Mouse (Mus musculus) forebrain, embryonic 15.5 days (tissue): ENCODE results near the gene Hagh. TPM values are rescaled to one million over a fixed set of nuclear protein-coding genes. Genes with fewer than 3 reads are reported as not detected.

Experiments used
- ATAC-seq: fragments of 200-750 bp; cut with Nextera tagmentation; replicated peaks from 2 replicates; pipeline ENCODE4 v1.8.0; 2017; ENCODE audit warnings: mild to moderate bottlenecking, moderate TSS enrichment, moderate library complexity
- H3K27ac ChIP-seq: fragments of 300-500 bp; sonication (generic); replicated peaks from 2 replicates; pipeline ENCODE4 v1.5.1; 2015; ENCODE audit warnings: mild to moderate bottlenecking, inconsistent platforms
- H3K27me3 ChIP-seq: fragments of 300-500 bp; sonication (generic); 2 replicates; pipeline ENCODE4 v1.6.1; 2015; ENCODE audit warnings: inconsistent platforms
- H3K36me3 ChIP-seq: fragments of 300-500 bp; sonication (generic); 2 replicates; pipeline ENCODE4 v1.6.1; 2015; ENCODE audit warnings: mild to moderate bottlenecking, inconsistent platforms
- H3K4me1 ChIP-seq: fragments of 300-500 bp; sonication (generic); 2 replicates; pipeline ENCODE4 v1.6.1; 2015; ENCODE audit warnings: inconsistent platforms
- H3K4me2 ChIP-seq: fragments of 300-500 bp; sonication (generic); replicated peaks from 2 replicates; pipeline ENCODE4 v1.6.1; 2015; ENCODE audit warnings: mild to moderate bottlenecking, inconsistent platforms
- H3K4me3 ChIP-seq: fragments of 300-500 bp; sonication (generic); 2 replicates; pipeline ENCODE4 v1.5.1; 2015; ENCODE audit warnings: mild to moderate bottlenecking, inconsistent platforms
- H3K9ac ChIP-seq: fragments of 300-500 bp; sonication (generic); replicated peaks from 2 replicates; pipeline ENCODE4 v1.6.1; 2015; ENCODE audit warnings: mild to moderate bottlenecking, inconsistent platforms
- H3K9me3 ChIP-seq: fragments of 300-500 bp; sonication (generic); 2 replicates; pipeline ENCODE4 v1.6.1; 2016; ENCODE audit warnings: inconsistent platforms
- WGBS: fragments of 180-500 bp; shearing (Covaris S2); methylation state at CpG from one replicate; pipeline ENCODE4 v1.1.7; 2015; ENCODE audit warnings: mixed read lengths; 5-methylcytosine and 5-hydroxymethylcytosine counted together
- polyA plus RNA-seq: library from polyadenylated mRNA; unstranded; fragments of >200 nt; fragmentation: Nextera tagmentation; extraction: Ambion mirVana; gene quantifications from 2 replicates; pipeline ENCODE4 v1.2.1, GENCODE M21; 2015

Hagh gene
- polyA plus RNA-seq, 1 experiment from 2014 or later = 45.1 TPM

- Histone ChIP-seq H3K4me3 (no peak overlapping the region), H3K9ac (no peak overlapping the region), H3K36me3 (no peaks in the 10 kb centered on the region), H3K4me2 (no peak overlapping the region), H3K27me3 (peaks cover 4% of the 10 kb centered on the region; the same call in 1 of the 2 replicates), H3K4me1 (no peaks in the 10 kb centered on the region), H3K27ac (no peak overlapping the region), H3K9me3 (no peaks in the 10 kb centered on the region)
- WGBS = 53% methylated on average over 6 of the region's 6 CpGs
- ATAC-seq = no peak
Measured at GRCm38 (mm10) chr17:24818172-24818571, 21.8 kb upstream of the Hagh start.

GRCm38 (mm10) chr17:24819469-24819868 is 20.5 kb upstream of the Hagh start:
- Histone ChIP-seq H3K27ac (no peak overlapping the region), H3K27me3 (no peaks in the 10 kb centered on the region), H3K9me3 (no peaks in the 10 kb centered on the region), H3K4me3 (no peak overlapping the region), H3K9ac (no peak overlapping the region), H3K4me2 (no peak overlapping the region), H3K36me3 (no peaks in the 10 kb centered on the region), H3K4me1 (no peaks in the 10 kb centered on the region)
- ATAC-seq = no peak
- WGBS = 65% methylated on average over 2 of the region's 2 CpGs

DNA sequence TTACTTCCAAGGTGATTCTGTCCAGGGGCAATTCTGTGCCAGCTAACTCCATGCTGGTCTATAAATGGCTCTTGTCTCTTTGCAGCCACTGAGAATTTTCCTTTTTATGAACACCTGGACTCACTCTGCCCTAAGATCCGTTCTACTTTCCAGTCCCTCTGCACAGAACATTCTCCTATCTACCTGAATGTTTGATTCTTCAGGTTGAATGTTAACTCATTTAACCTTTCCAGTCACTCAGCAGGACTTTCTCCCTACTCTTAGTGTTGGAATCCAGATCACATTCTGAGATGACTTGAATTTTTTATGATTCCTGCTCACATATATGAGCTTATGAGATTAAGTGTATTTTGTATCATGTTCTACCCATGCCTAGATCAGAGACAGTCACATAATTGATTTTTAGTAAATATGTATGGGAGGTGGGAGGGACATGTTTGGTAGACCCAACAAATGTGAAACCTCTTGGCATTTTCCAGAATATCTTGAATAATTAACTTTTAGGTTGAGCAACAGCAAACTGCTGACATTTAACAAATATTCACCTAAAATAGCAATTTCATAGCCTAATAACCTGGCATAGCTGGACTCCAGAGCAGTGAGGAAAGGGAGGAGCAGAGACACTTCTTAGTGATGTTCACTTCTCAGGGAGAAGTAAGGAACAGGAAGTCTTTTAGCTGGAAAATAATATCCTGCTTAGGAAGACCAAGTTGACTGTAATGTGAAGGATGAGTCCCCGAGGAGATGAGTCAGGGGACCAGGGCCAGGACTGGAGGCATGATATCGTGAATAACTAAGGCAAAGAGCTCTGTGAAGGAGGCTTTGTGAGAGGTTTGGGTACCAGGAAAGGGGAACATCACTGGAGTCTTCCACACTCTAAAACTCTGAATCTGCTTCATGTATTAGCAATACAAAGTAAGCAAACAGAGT is 18.3 kb upstream of the Hagh start:
- H3K36me3 ChIP-seq = no peaks in the 10 kb centered on the region
- H3K9me3 ChIP-seq = no peaks in the 10 kb centered on the region
- no peak overlapping the region for H3K4me3 ChIP-seq
- ATAC-seq = no peak
- H3K4me2 ChIP-seq = no peak overlapping the region
- H3K4me1 ChIP-seq = no peaks in the 10 kb centered on the region
- no peak overlapping the region for H3K27ac ChIP-seq
- no peaks in the 10 kb centered on the region; the same call in 1 of the 2 replicates for H3K27me3 ChIP-seq
- WGBS = 62% methylated on average over 3 of the region's 3 CpGs
- no peak overlapping the region for H3K9ac ChIP-seq

DNA sequence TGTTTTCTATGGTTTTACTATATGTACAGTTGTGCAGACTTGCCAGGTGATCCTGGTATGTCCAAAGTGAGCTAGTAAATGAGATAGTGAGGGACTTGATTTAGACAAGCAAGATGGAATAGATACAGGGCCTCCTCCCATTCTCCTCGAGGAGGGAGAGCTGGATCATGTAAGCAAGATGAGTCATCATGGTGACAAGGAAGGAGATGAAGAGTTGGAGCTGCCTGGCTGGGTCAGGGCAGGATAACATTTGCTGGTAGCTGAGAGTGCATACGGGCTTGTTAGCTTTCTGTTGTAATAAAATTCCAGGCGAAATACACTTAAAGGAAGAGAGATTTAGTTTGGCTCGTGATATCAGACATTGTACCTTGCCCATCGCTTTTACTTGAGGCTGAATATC is 398 bp downstream of the Hagh start:
- no peaks in the 10 kb centered on the region for H3K9me3 ChIP-seq
- ATAC-seq = no peak
- whole genome bisulfite sequencing = 67% methylated on average over 5 of the region's 5 CpGs

GRCm38 (mm10) chr17:24841133-24841532 is 1.2 kb downstream of the Hagh start:
- 51% methylated on average over 4 of the region's 4 CpGs for WGBS
- H3K27ac ChIP-seq = no peak overlapping the region
- ATAC-seq = no peak
- no peak overlapping the region for H3K9ac ChIP-seq
- H3K27me3 ChIP-seq = peaks cover 5% of the 10 kb centered on the region; the same call in 1 of the 2 replicates
- H3K36me3 ChIP-seq = no peaks in the 10 kb centered on the region
- H3K9me3 ChIP-seq = no peaks in the 10 kb centered on the region
- no peak overlapping the region for H3K4me2 ChIP-seq
- H3K4me1 ChIP-seq = no peaks in the 10 kb centered on the region
- H3K4me3 ChIP-seq = no peak overlapping the region

More for the DNA sequence above, 398 bp downstream of the Hagh start:
- Histone ChIP-seq H3K36me3 (no peaks in the 10 kb centered on the region), H3K4me3 (no peak overlapping the region), H3K4me1 (no peaks in the 10 kb centered on the region), H3K9ac (no peak overlapping the region), H3K27ac (no peak overlapping the region), H3K4me2 (no peak overlapping the region), H3K27me3 (peaks cover 5% of the 10 kb centered on the region; the same call in 1 of the 2 replicates)

DNA sequence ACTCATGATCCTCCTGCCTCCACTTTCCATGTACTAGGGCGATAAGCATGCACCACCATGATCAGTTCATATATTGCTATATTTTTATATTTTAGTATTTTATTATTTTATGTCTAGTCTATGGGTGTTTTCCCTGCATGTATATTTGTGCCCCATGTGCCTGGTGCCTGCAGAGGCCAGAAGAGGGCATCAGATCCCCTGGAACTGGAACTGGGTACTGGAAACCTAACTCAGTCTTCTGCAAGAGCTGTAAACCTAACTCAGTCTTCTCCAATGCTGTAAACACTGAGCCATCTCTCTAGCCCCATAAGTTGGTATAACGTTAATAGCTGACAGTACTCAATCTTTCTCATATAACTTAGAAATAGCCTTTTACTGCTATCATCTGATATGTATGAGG is 2.7 kb downstream of the Hagh start:
- no peak for ATAC-seq
- no peaks in the 10 kb centered on the region for H3K36me3 ChIP-seq
- 61% methylated on average over 2 of the region's 2 CpGs for WGBS
- H3K9ac ChIP-seq = no peak overlapping the region
- H3K27me3 ChIP-seq = peaks cover 5% of the 10 kb centered on the region; the same call in 1 of the 2 replicates
- no peaks in the 10 kb centered on the region for H3K4me1 ChIP-seq
- no peaks in the 10 kb centered on the region for H3K9me3 ChIP-seq
- no peak overlapping the region for H3K27ac ChIP-seq
- no peak overlapping the region for H3K4me3 ChIP-seq
- no peak overlapping the region for H3K4me2 ChIP-seq

- WGBS = 55% methylated on average over 9 of the region's 9 CpGs
- ATAC-seq = no peak
- peaks cover 14% of the 10 kb centered on the region for H3K4me1 ChIP-seq
- H3K36me3 ChIP-seq = no peaks in the 10 kb centered on the region
- H3K27ac ChIP-seq = no peak overlapping the region
- no peak overlapping the region for H3K4me3 ChIP-seq
- H3K27me3 ChIP-seq = peaks cover 5% of the 10 kb centered on the region; the same call in 1 of the 2 replicates
- no peak overlapping the region for H3K4me2 ChIP-seq
- H3K9ac ChIP-seq = no peak overlapping the region
- no peaks in the 10 kb centered on the region for H3K9me3 ChIP-seq
Measured at GRCm38 (mm10) chr17:24844525-24844924, 4.6 kb downstream of the Hagh start.

GRCm38 (mm10) chr17:24847386-24847785 is 7.4 kb downstream of the Hagh start:
- Histone ChIP-seq H3K4me3 (no peak overlapping the region), H3K9ac (no peak overlapping the region), H3K27ac (no peak overlapping the region), H3K4me1 (peaks cover 27% of the 10 kb centered on the region), H3K9me3 (no peaks in the 10 kb centered on the region), H3K4me2 (no peak overlapping the region), H3K27me3 (no peaks in the 10 kb centered on the region), H3K36me3 (no peaks in the 10 kb centered on the region)
- 98% methylated on average over 1 of the region's 1 CpGs for WGBS
- ATAC-seq = no peak

GRCm38 (mm10) chr17:24848600-24849031 is 8.7 kb downstream of the Hagh start:
- no peaks in the 10 kb centered on the region for H3K9me3 ChIP-seq
- H3K4me1 ChIP-seq = peaks cover 27% of the 10 kb centered on the region
- H3K4me2 ChIP-seq = peak overlapping the region; percentile 97; the same call in 1 of the 2 replicates
- peaks cover 3% of the 10 kb centered on the region for H3K36me3 ChIP-seq
- no peak overlapping the region for H3K27ac ChIP-seq
- H3K27me3 ChIP-seq = no peaks in the 10 kb centered on the region
- H3K4me3 ChIP-seq = 0 out of 2 replicates have a peak overlapping the region, but pooled peaks have one; percentile 2
- no peak overlapping the region for H3K9ac ChIP-seq
- ATAC-seq = no peak

DNA sequence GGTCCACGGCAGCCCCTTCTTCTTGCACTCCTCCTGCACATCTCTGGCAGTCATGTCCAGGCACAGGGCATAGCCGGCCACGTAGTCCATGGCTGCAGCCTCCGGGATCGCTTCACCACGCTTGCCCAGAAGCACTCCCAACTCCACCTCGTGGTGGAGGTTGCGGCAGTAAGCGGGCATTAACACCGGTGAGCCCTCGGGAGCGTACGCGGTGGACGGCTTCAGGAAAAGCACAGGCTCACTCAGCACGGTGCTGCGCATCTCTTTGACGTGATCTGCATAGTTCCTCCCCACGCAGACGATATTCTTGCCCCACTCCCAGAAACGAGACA is 9.8 kb downstream of the Hagh start:
- H3K4me2 ChIP-seq = peak overlapping the region; percentile 97
- H3K9me3 ChIP-seq = no peaks in the 10 kb centered on the region
- H3K4me3 ChIP-seq = peak overlapping the region; percentile 80
- H3K9ac ChIP-seq = peak overlapping the region; percentile 81
- ATAC-seq = no peak
- WGBS = under 1% methylated on average over 21 of the region's 21 CpGs
- H3K4me1 ChIP-seq = peaks cover 27% of the 10 kb centered on the region
- H3K27ac ChIP-seq = peak overlapping the region; percentile 94
- no peaks in the 10 kb centered on the region for H3K27me3 ChIP-seq
- H3K36me3 ChIP-seq = peaks cover 11% of the 10 kb centered on the region

DNA sequence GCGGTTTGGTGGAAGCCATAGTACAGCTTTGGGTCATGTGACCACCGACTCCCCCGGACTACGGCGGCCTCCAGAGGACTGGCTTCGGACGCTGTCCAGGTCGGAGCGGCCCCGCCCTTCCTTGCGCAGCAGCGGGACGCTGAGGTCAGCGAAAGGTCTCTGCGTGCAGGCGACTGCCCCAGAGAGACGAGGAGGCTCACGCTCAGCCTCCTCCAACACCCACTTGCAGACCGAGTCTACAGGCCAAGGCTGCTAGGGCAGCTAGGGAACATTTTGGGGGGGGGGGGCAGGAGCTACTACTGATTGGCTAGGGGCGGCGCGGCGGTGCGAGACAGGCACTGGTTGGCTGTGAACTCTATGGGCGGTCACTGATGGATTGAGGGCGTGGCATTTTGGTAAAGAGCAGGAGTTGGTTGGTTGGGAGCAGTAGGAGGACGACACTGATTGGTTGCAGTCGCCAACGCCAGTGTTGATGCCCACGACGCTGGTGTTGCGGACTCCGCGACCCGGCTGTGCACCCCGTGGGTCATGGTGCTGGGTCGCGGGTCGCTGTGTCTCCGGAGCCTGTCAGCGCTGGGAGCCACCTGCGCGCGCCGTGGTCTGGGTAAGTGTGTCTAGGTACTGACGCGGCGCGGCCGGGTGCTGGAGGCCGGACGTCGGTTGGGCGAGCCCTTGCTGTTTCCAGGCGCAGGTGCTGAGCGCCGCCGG is 10.3 kb downstream of the Hagh start, which contains the start of gene Fahd1:
Gene Fahd1, minus strand, starts transcription at position 300 of the 708 bp plus-strand sequence.
- H3K9me3 ChIP-seq = no peaks in the 10 kb centered on the region
- peak within 1 kb of the TSS; percentile 80 for H3K4me3 ChIP-seq
- peak within 1 kb of the TSS; percentile 81 for H3K9ac ChIP-seq
- WGBS = under 1% methylated on average over 58 of the region's 58 CpGs
- peaks cover 11% of the 10 kb centered on the region for H3K36me3 ChIP-seq
- no peaks in the 10 kb centered on the region for H3K27me3 ChIP-seq
- H3K4me1 ChIP-seq = peaks cover 27% of the 10 kb centered on the region
- H3K4me2 ChIP-seq = peak within 1 kb of the TSS; percentile 97
- ATAC-seq = peak; percentile 100
- peak within 1 kb of the TSS; percentile 94 for H3K27ac ChIP-seq

DNA sequence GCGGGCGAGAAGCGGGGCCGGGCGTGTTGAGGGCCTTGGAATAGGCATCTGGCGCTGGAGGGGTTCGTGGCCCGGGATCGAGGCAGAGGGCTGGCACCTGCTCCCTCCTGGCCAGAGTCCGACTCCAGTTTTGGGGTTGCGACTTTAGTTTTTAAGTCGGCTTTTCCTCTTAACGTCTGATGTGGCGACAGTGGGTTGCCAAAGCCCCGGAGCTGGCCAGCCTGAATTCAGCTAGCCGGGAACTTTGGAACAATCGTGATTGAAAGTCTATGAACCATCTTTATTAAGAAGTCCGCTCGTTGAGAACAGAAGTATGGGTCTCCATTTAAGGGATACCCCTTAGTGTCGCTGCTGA is 10.8 kb downstream of the Hagh start:
- Histone ChIP-seq H3K4me2 (peak overlapping the region; percentile 97), H3K27ac (peak overlapping the region; percentile 62), H3K9me3 (no peaks in the 10 kb centered on the region), H3K27me3 (no peaks in the 10 kb centered on the region), H3K9ac (peak overlapping the region; percentile 75), H3K4me3 (peak overlapping the region; percentile 80), H3K36me3 (peaks cover 11% of the 10 kb centered on the region), H3K4me1 (peaks cover 27% of the 10 kb centered on the region)
- WGBS = under 1% methylated on average over 20 of the region's 20 CpGs
- no peak for ATAC-seq
